Mouse (Mus musculus) ES-E14 (cell line): ENCODE results near the gene Pafah1b2. TPM values are rescaled to one million over a fixed set of nuclear protein-coding genes. Genes with fewer than 3 reads are reported as not detected.

Experiments
- DNase-seq: peaks from one replicate; pipeline ENCODE4 v3.0.0-alpha.2; 2013; ENCODE audit warnings: low read depth, low spot score
- H3K27ac ChIP-seq: 2 replicates; pipeline ENCODE4 v1.5.1; 2012; ENCODE audit warnings: low read depth, mild to moderate bottlenecking, low read length, moderate library complexity, mixed read lengths; ENCODE audit not compliant: poor library complexity, insufficient read depth, severe bottlenecking
- H3K36me3 ChIP-seq: 2 replicates; pipeline ENCODE4 v1.6.1; 2012; ENCODE audit warnings: mild to moderate bottlenecking, low read length, moderate library complexity, mixed read lengths; ENCODE audit not compliant: control insufficient read depth, poor library complexity, insufficient read depth, severe bottlenecking
- H3K4me1 ChIP-seq, 2 experiments: fragments of 150-350 bp in 1 of 2; sonication (generic) in 1 of 2; 2 replicates each; pipeline ENCODE4 v1.6.1; 2012; ENCODE audit warnings: low read length in 2 of 2, mild to moderate bottlenecking in 1 of 2, mixed read lengths in 1 of 2; ENCODE audit not compliant: control insufficient read depth in 2 of 2, insufficient read depth in 2 of 2, poor library complexity in 1 of 2
- H3K4me3 ChIP-seq, 2 experiments: fragments of 150-350 bp in 1 of 2; sonication (generic) in 1 of 2; 2 replicates each; pipeline ENCODE4 v1.5.1; 2012; ENCODE audit warnings: low read length in 2 of 2, low read depth in 1 of 2, mild to moderate bottlenecking in 1 of 2, mixed read lengths in 1 of 2; ENCODE audit not compliant: insufficient read depth in 1 of 2, poor library complexity in 1 of 2, severe bottlenecking in 1 of 2
- H3K9ac ChIP-seq: 2 replicates; pipeline ENCODE4 v1.6.1; 2012; ENCODE audit warnings: low read depth, mild to moderate bottlenecking, low read length, mixed read lengths; ENCODE audit not compliant: poor library complexity, insufficient read depth, severe bottlenecking
- H3K9me3 ChIP-seq: fragments of 150-350 bp; sonication (generic); 2 replicates; pipeline ENCODE4 v1.6.1; 2012; ENCODE audit warnings: low read depth, mild to moderate bottlenecking, low read length; ENCODE audit not compliant: control insufficient read depth, insufficient read depth
- CHD2 ChIP-seq: IDR thresholded peaks from 2 replicates; pipeline ENCODE4 v1.6.1; 2014; ENCODE audit warnings: mild to moderate bottlenecking, low read depth, low read length, inconsistent platforms
- HCFC1 ChIP-seq: IDR thresholded peaks from 2 replicates; pipeline ENCODE4 v1.6.1; 2012; ENCODE audit warnings: low read length, inconsistent platforms, borderline replicate concordance; ENCODE audit not compliant: insufficient read depth
- MAFK ChIP-seq: IDR thresholded peaks from 2 replicates; pipeline ENCODE4 v1.6.1; 2014; ENCODE audit warnings: mild to moderate bottlenecking, low read depth, low read length, inconsistent platforms; ENCODE audit not compliant: insufficient read depth
- ZC3H11A ChIP-seq: IDR thresholded peaks from 2 replicates; pipeline ENCODE4 v1.6.1; 2012; ENCODE audit warnings: low read depth, mild to moderate bottlenecking, inconsistent platforms, low read length, borderline replicate concordance
- ZNF384 ChIP-seq: IDR thresholded peaks from 2 replicates; pipeline ENCODE4 v1.6.1; 2012; ENCODE audit warnings: low read depth, low read length, inconsistent platforms
- in situ Hi-C, 2 experiments: fragments of 600-800 bp; cut with MboI; formaldehyde crosslinking; loops; one replicate each; pipeline ENCODE4 v1.15.1; 2025; ENCODE audit warnings: low sequenced_read_pairs in 2 of 2, inconsistent platforms in 1 of 2; ENCODE audit not compliant: unreplicated experiment in 2 of 2
- total RNA-seq: library from RNA; depleted of rRNA; stranded (reverse); fragments of 300-350 nt; gene quantifications from 2 replicates; pipeline ENCODE4 v1.2.3, GENCODE M21; 2012

Pafah1b2 gene
- total RNA-seq, 1 experiment: 64.9 TPM

GRCm38 (mm10) chr9:45976884-45977283 is 35.6 kb downstream of the Pafah1b2 start:
- H3K27ac ChIP-seq: no peak overlapping the region
- H3K4me1 ChIP-seq: peaks cover 0 to 6% of the 10 kb centered on the region in 2 experiments; a peak in 1 of 4 replicates
- DNase-seq: no peak
- no peak overlapping the region for H3K9ac ChIP-seq
- in situ Hi-C loops: no loop called here
- H3K4me3 ChIP-seq: no peak overlapping the region
- TF ChIP-seq ZC3H11A (no peak), MAFK (no peak), ZNF384 (no peak), CHD2 (no peak), HCFC1 (no peak)
- peaks cover 13% of the 10 kb centered on the region for H3K36me3 ChIP-seq
- H3K9me3 ChIP-seq: no peaks in the 10 kb centered on the region

DNA sequence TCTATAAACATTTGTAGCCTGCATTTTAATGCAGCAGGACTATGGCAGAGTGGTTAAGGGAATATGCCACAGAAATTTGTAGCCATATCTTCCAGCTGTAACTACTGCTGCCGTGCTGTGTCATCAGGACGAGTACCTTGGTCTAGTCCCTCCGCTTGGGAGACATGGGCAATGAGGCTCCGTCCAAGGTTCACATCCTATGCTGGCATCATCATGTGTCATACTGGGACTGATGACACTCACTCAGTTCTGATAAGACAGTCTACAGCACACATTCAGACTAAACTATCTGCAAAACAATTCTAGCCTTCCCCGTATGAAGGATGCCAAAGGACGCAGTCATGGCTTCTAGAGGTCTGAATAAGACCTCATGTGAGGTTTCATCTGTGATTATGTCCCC is 48.9 kb downstream of the Pafah1b2 start:
- H3K36me3 ChIP-seq: peaks cover 13% of the 10 kb centered on the region
- DNase-seq: no peak
- TF ChIP-seq HCFC1 (no peak), CHD2 (no peak), MAFK (no peak), ZNF384 (no peak), ZC3H11A (no peak)
- H3K27ac ChIP-seq: no peak overlapping the region
- no peaks in the 10 kb centered on the region for H3K9me3 ChIP-seq
- H3K9ac ChIP-seq: no peak overlapping the region
- H3K4me1 ChIP-seq: no peaks in the 10 kb centered on the region
- no peak overlapping the region for H3K4me3 ChIP-seq
- in situ Hi-C loops: no loop called here

GRCm38 (mm10) chr9:45961855-45962254 is 50.6 kb downstream of the Pafah1b2 start:
- in situ Hi-C loops: no loop called here
- peaks cover 8% of the 10 kb centered on the region for H3K36me3 ChIP-seq
- no peaks in the 10 kb centered on the region for H3K4me1 ChIP-seq
- H3K27ac ChIP-seq: no peak overlapping the region
- no peak overlapping the region for H3K9ac ChIP-seq
- TF ChIP-seq MAFK: no peak
- no peak overlapping the region for H3K4me3 ChIP-seq
- no peak for DNase-seq
- no peaks in the 10 kb centered on the region for H3K9me3 ChIP-seq

- no peak for TF ChIP-seq ZNF384
- TF ChIP-seq MAFK: no peak
- TF ChIP-seq HCFC1: no peak
- no peak for TF ChIP-seq CHD2
- no peak for TF ChIP-seq ZC3H11A
- Histone ChIP-seq H3K4me1 (no peaks in the 10 kb centered on the region), H3K36me3 (peaks cover 3% of the 10 kb centered on the region), H3K4me3 (no peak overlapping the region), H3K27ac (no peak overlapping the region), H3K9me3 (no peaks in the 10 kb centered on the region), H3K9ac (no peak overlapping the region)
- in situ Hi-C loops: no loop called here
- DNase-seq: no peak
Observed at GRCm38 (mm10) chr9:45959661-45960060, 52.8 kb downstream of the Pafah1b2 start.

DNA sequence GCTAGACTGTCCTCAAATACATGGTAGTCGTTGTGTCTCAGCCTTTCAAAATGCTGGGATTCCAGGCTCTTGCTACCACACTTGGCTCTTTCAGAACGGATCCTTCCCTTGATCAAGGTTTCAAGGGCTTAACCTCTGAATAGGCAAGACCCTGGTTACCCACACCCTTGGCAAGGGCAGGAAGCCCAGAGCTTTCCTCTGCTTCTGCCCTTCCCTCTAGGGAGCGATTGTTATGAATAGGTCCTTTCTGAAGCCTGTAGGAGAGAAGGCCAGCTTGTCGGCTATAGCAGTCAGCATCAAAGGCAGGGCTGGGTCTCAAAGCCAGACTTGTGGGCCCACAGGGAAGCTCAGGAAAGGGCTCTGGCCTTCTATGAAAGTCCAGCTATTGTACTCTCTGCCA is 53.6 kb downstream of the Pafah1b2 start:
- Histone ChIP-seq H3K4me1 (no peaks in the 10 kb centered on the region), H3K4me3 (no peak overlapping the region), H3K9me3 (no peaks in the 10 kb centered on the region), H3K27ac (no peak overlapping the region), H3K36me3 (peaks cover 2% of the 10 kb centered on the region), H3K9ac (no peak overlapping the region)
- in situ Hi-C loops: no loop called here
- TF ChIP-seq HCFC1 (no peak), ZC3H11A (no peak), ZNF384 (no peak), CHD2 (no peak), MAFK (no peak)
- DNase-seq: no peak
